Mouse (Mus musculus) ES-Bruce4 (cell line): Measurements from ENCODE around the gene AC124108.1.

ENCODE experiments used
- CTCF ChIP-seq: IDR thresholded peaks from one replicate; pipeline ENCODE4 v1.8.1; 2011; ENCODE audit warnings: low read depth, low read length
- POLR2A ChIP-seq: IDR thresholded peaks from one replicate; pipeline ENCODE4 v1.8.1; 2011; ENCODE audit warnings: low read length; ENCODE audit not compliant: insufficient read depth

GRCm38 (mm10) chr1:132231470-132232274, 40.4 kb downstream of the AC124108.1 start:
- no peak for TF ChIP-seq CTCF
- no peak for TF ChIP-seq POLR2A
